ENCODE assay signal across 10 mouse cellular contexts in genomic region chr5:31242191-31242590, GRCm38 (mm10). TPM values are rescaled to one million over a fixed set of nuclear protein-coding genes. Genes with fewer than 3 reads are reported as not detected.
DNase-seq lines count a peak whose midpoint lies in the region; ATAC-seq and TF ChIP-seq lines count a peak whose summit lies in the region.
"Had no signal": no experiment of that assay in that cellular context is flagged by ENCODE, and none has a peak within 500 bp of the region (broad histone marks: within the 10 kb centered on the region; RNA-seq: fewer than 3 reads in every experiment).

No protein-coding gene starts in this region.

- H3K4me2 ChIP-seq in forebrain, embryonic 14.5 days (ENCODE audit: low read length): peak overlapping the region; percentile 87
- peak overlapping the region; percentile 77 for H3K4me2 ChIP-seq in limb, embryonic 14.5 days (replicated peaks; ENCODE audit: low read depth, low read length, severe bottlenecking)
- H3K4me2 ChIP-seq in stomach, embryonic 16.5 days (ENCODE audit: low read depth, low read length): peak overlapping the region; percentile 93

- peaks cover 43% of the 10 kb centered on the region for H3K36me3 ChIP-seq in megakaryocyte, embryonic 14.5 days (replicated peaks; ENCODE audit: low read length)
- peaks cover 35% of the 10 kb centered on the region for H3K36me3 ChIP-seq in forebrain, embryonic 14.5 days (ENCODE audit: control insufficient read depth, insufficient read depth, low read length)
- H3K36me3 ChIP-seq in limb, embryonic 14.5 days (ENCODE audit: control insufficient read depth, insufficient read depth, low read length): peaks cover 37% of the 10 kb centered on the region
- H3K36me3 ChIP-seq in stomach, embryonic 16.5 days (ENCODE audit: control insufficient read depth, insufficient read depth, low read length): peaks cover 17% of the 10 kb centered on the region; the same call in 1 of the 2 replicates
- H3K36me3 ChIP-seq in kidney, adult 2 months (ENCODE audit: control insufficient read depth, insufficient read depth, low read length): peaks cover 4% of the 10 kb centered on the region; the same call in 1 of the 2 replicates

- peaks cover 2% of the 10 kb centered on the region for H3K9me3 ChIP-seq in megakaryocyte, embryonic 14.5 days
- no peaks in the 10 kb centered on the region for H3K9me3 ChIP-seq in forebrain, embryonic 14.5 days (replicated peaks; ENCODE audit: control insufficient read depth, low read length)
- H3K9me3 ChIP-seq in limb, embryonic 14.5 days (ENCODE audit: control insufficient read depth, low read length): no peaks in the 10 kb centered on the region
- H3K9me3 ChIP-seq in stomach, embryonic 16.5 days (replicated peaks; ENCODE audit: control insufficient read depth, low read length): no peaks in the 10 kb centered on the region

- peaks cover 1% of the 10 kb centered on the region for H3K27me3 ChIP-seq in megakaryocyte, embryonic 14.5 days (replicated peaks)
- H3K27me3 ChIP-seq in forebrain, embryonic 14.5 days (replicated peaks; ENCODE audit: control insufficient read depth, insufficient read depth, low read length): no peaks in the 10 kb centered on the region
- no peaks in the 10 kb centered on the region for H3K27me3 ChIP-seq in limb, embryonic 14.5 days (ENCODE audit: control insufficient read depth, insufficient read depth, low read length)
- no peaks in the 10 kb centered on the region for H3K27me3 ChIP-seq in stomach, embryonic 16.5 days (ENCODE audit: control insufficient read depth, insufficient read depth, low read length)
- no peaks in the 10 kb centered on the region for H3K27me3 ChIP-seq in kidney, adult 2 months (replicated peaks; ENCODE audit: control insufficient read depth, insufficient read depth, low read length)

- ATAC-seq in megakaryocyte, adult 5-6 weeks (ENCODE audit: poor library complexity, severe bottlenecking): no peak
- ATAC-seq in forebrain, embryonic 14.5 days: no peak
- no peak for ATAC-seq in limb, embryonic 14.5 days (ENCODE audit: low FRiP score, low read depth)
- no peak for ATAC-seq in stomach, embryonic 16.5 days (ENCODE audit: insufficient read depth, low FRiP score)

- H3K4me3 ChIP-seq in megakaryocyte, embryonic 14.5 days (replicated peaks): peak overlapping the region; percentile 95
- H3K4me3 ChIP-seq in forebrain, embryonic 14.5 days (ENCODE audit: low read depth, low read length): peak overlapping the region; percentile 97
- H3K4me3 ChIP-seq in limb, embryonic 14.5 days (replicated peaks; ENCODE audit: low read length): peak overlapping the region; percentile 99
- H3K4me3 ChIP-seq in stomach, embryonic 16.5 days (replicated peaks; ENCODE audit: low read length): peak overlapping the region; percentile 88
- no peak overlapping the region for H3K4me3 ChIP-seq in kidney, adult 2 months (ENCODE audit: insufficient read depth, low read depth, low read length)

- no peak for TF ChIP-seq CTCF in kidney, adult 2 months (conservative IDR thresholded peaks at IDR 0.05; ENCODE audit: insufficient read depth, insufficient read length, low read depth, low read length)

- WGBS in forebrain, embryonic 14.5 days: 24% methylated on average over 10 of the region's 10 CpGs
- WGBS in limb, embryonic 14.5 days: 27% methylated on average over 10 of the region's 10 CpGs
- WGBS in stomach, embryonic 16.5 days: 21% methylated on average over 10 of the region's 10 CpGs
- WGBS in kidney, adult 2 months: 8% methylated on average over 10 of the region's 10 CpGs

- H3K9ac ChIP-seq in forebrain, embryonic 14.5 days (ENCODE audit: low read length): peak overlapping the region; percentile 92
- H3K9ac ChIP-seq in limb, embryonic 14.5 days (ENCODE audit: low read depth, low read length, severe bottlenecking): peak overlapping the region; percentile 96
- H3K9ac ChIP-seq in stomach, embryonic 16.5 days (ENCODE audit: low read length): peak overlapping the region; percentile 99

- H3K27ac ChIP-seq in forebrain, embryonic 14.5 days (ENCODE audit: low read depth, low read length): no peak overlapping the region
- no peak overlapping the region for H3K27ac ChIP-seq in limb, embryonic 14.5 days (replicated peaks; ENCODE audit: low read depth, low read length)
- H3K27ac ChIP-seq in stomach, embryonic 16.5 days (ENCODE audit: low read length): no peak overlapping the region
- no peak overlapping the region for H3K27ac ChIP-seq in kidney, adult 2 months (ENCODE audit: insufficient read depth, low read depth, low read length)

- no peak for TF ChIP-seq POLR2A in limb, embryonic 14.5 days (IDR thresholded peaks at IDR 0.05; ENCODE audit: borderline replicate concordance, extremely low read depth, insufficient read depth, insufficient read length)
- no peak for TF ChIP-seq POLR2A in kidney, adult 2 months (IDR thresholded peaks at IDR 0.05; ENCODE audit: low read depth, low read length)

- H3K4me1 ChIP-seq in megakaryocyte, embryonic 14.5 days: peaks cover 38% of the 10 kb centered on the region
- H3K4me1 ChIP-seq in forebrain, embryonic 14.5 days (ENCODE audit: control insufficient read depth, insufficient read depth, low read length): peaks cover 6% of the 10 kb centered on the region
- H3K4me1 ChIP-seq in limb, embryonic 14.5 days (ENCODE audit: control insufficient read depth, insufficient read depth, low read length): peaks cover 5% of the 10 kb centered on the region
- peaks cover 5% of the 10 kb centered on the region for H3K4me1 ChIP-seq in stomach, embryonic 16.5 days (ENCODE audit: control insufficient read depth, insufficient read depth, low read length)
- H3K4me1 ChIP-seq in kidney, adult 2 months (ENCODE audit: control insufficient read depth, insufficient read depth, low read length): peaks cover 7% of the 10 kb centered on the region; the same call in 1 of the 2 replicates

- no peak for DNase-seq in forebrain, embryonic 14.5 days (ENCODE audit: low spot score)
- no peak for DNase-seq in limb, embryonic 14.5 days (ENCODE audit: low spot score)
- no peak for DNase-seq in frontal cortex, adult 2 months (ENCODE audit: extremely low spot score in 1 of 2, low spot score in 1 of 2)
- no peak for DNase-seq in kidney, adult 2 months
- DNase-seq: adrenal gland, postnatal 25 days; gastrocnemius, postnatal 25 days had no signal

RNA-seq across cellular contexts. Expression of gene Gm9970, which starts 1.2 kb away (rescaled TPM):
- polyA plus RNA-seq in megakaryocyte, embryonic 14.5 days (2012; ENCODE audit: insufficient read depth, low replicate concordance): not detected in 2 replicates
- not detected in 2 replicates for total RNA-seq in megakaryocyte, adult 5-6 weeks (2015)
- not detected in 2 replicates for total RNA-seq in megakaryocyte, adult 5-6 weeks (2017)
- polyA plus RNA-seq in forebrain, embryonic 14.5 days (2014; fragmentation: Nextera tagmentation; extraction: Ambion mirVana): 0.47 and 1.2 TPM in 2 replicates
- polyA plus RNA-seq in limb, embryonic 14.5 days (2012; rRNA removed): 0.15 TPM in 1 of 2 replicates, not detected in the other
- polyA plus RNA-seq in limb, embryonic 14.5 days (2014; fragmentation: Nextera tagmentation; extraction: Ambion mirVana): 0.40 TPM in 1 of 2 replicates, not detected in the other
- polyA plus RNA-seq in stomach, embryonic 16.5 days (2015; fragmentation: Nextera tagmentation; extraction: Ambion mirVana): 0.45 TPM in 1 of 2 replicates, not detected in the other
- polyA plus RNA-seq in frontal cortex, adult 2 months (2012; rRNA removed): not detected in 2 replicates
- polyA plus RNA-seq in kidney, adult 2 months (2012; rRNA removed): 0.45 and 0.96 TPM in 2 replicates
- total RNA-seq: adrenal gland, postnatal 25 days; gastrocnemius, postnatal 25 days; neutrophil, adult 5-6 weeks had no signal

RNA-seq across cellular contexts. Expression of gene Nrbp1, which starts 1.5 kb away (rescaled TPM):
- polyA plus RNA-seq in megakaryocyte, embryonic 14.5 days (2012; ENCODE audit: insufficient read depth, low replicate concordance): 25.6 and 48.2 TPM in 2 replicates
- 57.2 and 64.1 TPM in 2 replicates for total RNA-seq in megakaryocyte, adult 5-6 weeks (2015)
- 112 and 114 TPM in 2 replicates for total RNA-seq in megakaryocyte, adult 5-6 weeks (2017)
- 160 and 167 TPM in 2 replicates for polyA plus RNA-seq in forebrain, embryonic 14.5 days (2014; fragmentation: Nextera tagmentation; extraction: Ambion mirVana)
- 161 and 181 TPM in 2 replicates for polyA plus RNA-seq in limb, embryonic 14.5 days (2012; rRNA removed)
- 157 and 166 TPM in 2 replicates for polyA plus RNA-seq in limb, embryonic 14.5 days (2014; fragmentation: Nextera tagmentation; extraction: Ambion mirVana)
- 146 and 158 TPM in 2 replicates for polyA plus RNA-seq in stomach, embryonic 16.5 days (2015; fragmentation: Nextera tagmentation; extraction: Ambion mirVana)
- 99.9 and 116 TPM in 2 replicates for polyA plus RNA-seq in frontal cortex, adult 2 months (2012; rRNA removed)
- 126 and 130 TPM in 2 replicates for polyA plus RNA-seq in kidney, adult 2 months (2012; rRNA removed)

RNA-seq across cellular contexts. Expression of gene Krtcap3, which starts 9.3 kb away (rescaled TPM):
- polyA plus RNA-seq in megakaryocyte, embryonic 14.5 days (2012; ENCODE audit: insufficient read depth, low replicate concordance): 0.48 TPM in 1 of 2 replicates, not detected in the other
- 5.1 and 5.4 TPM in 2 replicates for total RNA-seq in megakaryocyte, adult 5-6 weeks (2015)
- total RNA-seq in megakaryocyte, adult 5-6 weeks (2017): 3.6 and 6.7 TPM in 2 replicates
- 2.0 and 2.8 TPM in 2 replicates for polyA plus RNA-seq in forebrain, embryonic 14.5 days (2014; fragmentation: Nextera tagmentation; extraction: Ambion mirVana)
- polyA plus RNA-seq in limb, embryonic 14.5 days (2012; rRNA removed): 25.2 and 31.4 TPM in 2 replicates
- 10.2 and 16.4 TPM in 2 replicates for polyA plus RNA-seq in limb, embryonic 14.5 days (2014; fragmentation: Nextera tagmentation; extraction: Ambion mirVana)
- 64.2 and 76.1 TPM in 2 replicates for polyA plus RNA-seq in stomach, embryonic 16.5 days (2015; fragmentation: Nextera tagmentation; extraction: Ambion mirVana)
- 3.0 and 3.2 TPM in 2 replicates for polyA plus RNA-seq in frontal cortex, adult 2 months (2012; rRNA removed)
- polyA plus RNA-seq in kidney, adult 2 months (2012; rRNA removed): 19.7 and 23.6 TPM in 2 replicates

RNA-seq across cellular contexts. Expression of gene Ppm1g, which starts 21.7 kb away (rescaled TPM):
- 188 and 232 TPM in 2 replicates for polyA plus RNA-seq in megakaryocyte, embryonic 14.5 days (2012; ENCODE audit: insufficient read depth, low replicate concordance)
- total RNA-seq in megakaryocyte, adult 5-6 weeks (2015): 54.8 and 69.0 TPM in 2 replicates
- 107 and 121 TPM in 2 replicates for total RNA-seq in megakaryocyte, adult 5-6 weeks (2017)
- 133 and 143 TPM in 2 replicates for polyA plus RNA-seq in forebrain, embryonic 14.5 days (2014; fragmentation: Nextera tagmentation; extraction: Ambion mirVana)
- 91.2 and 118 TPM in 2 replicates for polyA plus RNA-seq in limb, embryonic 14.5 days (2012; rRNA removed)
- 98.8 and 111 TPM in 2 replicates for polyA plus RNA-seq in limb, embryonic 14.5 days (2014; fragmentation: Nextera tagmentation; extraction: Ambion mirVana)
- polyA plus RNA-seq in stomach, embryonic 16.5 days (2015; fragmentation: Nextera tagmentation; extraction: Ambion mirVana): 107 and 108 TPM in 2 replicates
- 90.8 and 98.9 TPM in 2 replicates for polyA plus RNA-seq in frontal cortex, adult 2 months (2012; rRNA removed)
- polyA plus RNA-seq in kidney, adult 2 months (2012; rRNA removed): 41.1 and 43.2 TPM in 2 replicates

RNA-seq across cellular contexts. Expression of gene Zfp513, which starts 40.1 kb away (rescaled TPM):
- polyA plus RNA-seq in megakaryocyte, embryonic 14.5 days (2012; ENCODE audit: insufficient read depth, low replicate concordance): 34.2 and 67.1 TPM in 2 replicates
- total RNA-seq in megakaryocyte, adult 5-6 weeks (2015): 8.9 and 10.1 TPM in 2 replicates
- 7.2 and 8.1 TPM in 2 replicates for total RNA-seq in megakaryocyte, adult 5-6 weeks (2017)
- polyA plus RNA-seq in forebrain, embryonic 14.5 days (2014; fragmentation: Nextera tagmentation; extraction: Ambion mirVana): 7.2 and 8.7 TPM in 2 replicates
- 58.8 and 77.1 TPM in 2 replicates for polyA plus RNA-seq in limb, embryonic 14.5 days (2012; rRNA removed)
- polyA plus RNA-seq in limb, embryonic 14.5 days (2014; fragmentation: Nextera tagmentation; extraction: Ambion mirVana): 6.8 and 8.0 TPM in 2 replicates
- 4.1 and 5.2 TPM in 2 replicates for polyA plus RNA-seq in stomach, embryonic 16.5 days (2015; fragmentation: Nextera tagmentation; extraction: Ambion mirVana)
- 44.6 and 47.2 TPM in 2 replicates for polyA plus RNA-seq in frontal cortex, adult 2 months (2012; rRNA removed)
- 22.9 and 29.8 TPM in 2 replicates for polyA plus RNA-seq in kidney, adult 2 months (2012; rRNA removed)
